Mouse (Mus musculus) adrenal gland, adult (tissue): ENCODE data around the gene Gm20388.

ENCODE experiments used
- DNase-seq, 2 experiments: peaks; one replicate each; pipeline ENCODE4 v3.0.0; 2022 to 2023; ENCODE audit warnings: low spot score in 1 of 2; ENCODE audit not compliant: inconsistent age in 2 of 2

Gm20388 gene

DNA sequence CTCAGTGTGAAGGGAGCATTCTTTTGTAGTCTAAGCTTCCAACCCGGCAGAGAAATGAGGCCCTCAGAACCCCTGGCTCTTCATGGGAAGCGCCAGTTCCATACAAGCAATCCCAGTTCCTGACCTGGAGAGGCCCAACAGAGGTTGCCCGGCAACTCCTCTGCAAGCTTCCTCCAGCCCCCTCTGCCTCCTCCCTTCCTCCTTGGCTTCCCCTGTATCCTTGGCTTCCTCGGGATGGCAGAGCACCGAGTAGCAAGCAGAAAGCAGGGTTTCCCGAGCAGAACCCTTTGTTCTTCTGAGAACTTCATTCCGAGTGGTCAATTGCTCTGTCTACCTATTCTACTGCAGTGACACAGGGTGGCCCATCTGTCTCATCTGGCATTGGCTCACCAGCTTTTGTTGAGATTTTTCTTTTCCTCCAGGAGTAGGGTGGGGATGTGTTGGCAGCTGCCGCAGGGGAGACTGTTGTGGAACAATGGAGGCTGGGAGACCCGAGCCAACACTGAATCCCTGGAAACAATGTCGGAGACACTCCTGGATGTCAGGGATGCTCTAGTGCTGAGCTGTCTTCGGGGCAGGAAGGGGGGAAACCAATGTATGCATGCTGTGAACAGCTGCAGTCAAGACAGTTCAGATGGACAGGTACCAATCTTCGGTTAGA is 2795.4 kb downstream of the Gm20388 start:
- DNase-seq = no peak

DNA sequence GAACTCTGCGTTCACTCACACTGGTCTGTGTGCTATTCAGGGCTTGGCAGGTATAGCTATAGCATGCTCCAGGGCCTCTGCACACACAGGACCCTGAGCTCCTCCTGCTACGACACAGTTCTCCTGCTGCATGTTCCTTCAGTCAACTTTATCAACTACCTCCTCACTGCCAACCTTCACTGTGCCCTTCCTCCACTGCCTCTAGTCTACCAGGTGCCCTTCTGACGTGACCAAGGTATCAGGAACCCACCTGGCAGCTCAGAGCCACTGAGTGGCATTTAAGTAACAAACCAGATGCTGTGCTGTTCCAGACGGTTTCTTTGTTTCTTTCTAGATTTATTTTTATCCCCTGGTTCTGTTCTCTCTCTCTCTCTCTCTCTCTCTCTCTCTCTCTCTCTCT is 2796.5 kb downstream of the Gm20388 start:
- no peak for DNase-seq

DNA sequence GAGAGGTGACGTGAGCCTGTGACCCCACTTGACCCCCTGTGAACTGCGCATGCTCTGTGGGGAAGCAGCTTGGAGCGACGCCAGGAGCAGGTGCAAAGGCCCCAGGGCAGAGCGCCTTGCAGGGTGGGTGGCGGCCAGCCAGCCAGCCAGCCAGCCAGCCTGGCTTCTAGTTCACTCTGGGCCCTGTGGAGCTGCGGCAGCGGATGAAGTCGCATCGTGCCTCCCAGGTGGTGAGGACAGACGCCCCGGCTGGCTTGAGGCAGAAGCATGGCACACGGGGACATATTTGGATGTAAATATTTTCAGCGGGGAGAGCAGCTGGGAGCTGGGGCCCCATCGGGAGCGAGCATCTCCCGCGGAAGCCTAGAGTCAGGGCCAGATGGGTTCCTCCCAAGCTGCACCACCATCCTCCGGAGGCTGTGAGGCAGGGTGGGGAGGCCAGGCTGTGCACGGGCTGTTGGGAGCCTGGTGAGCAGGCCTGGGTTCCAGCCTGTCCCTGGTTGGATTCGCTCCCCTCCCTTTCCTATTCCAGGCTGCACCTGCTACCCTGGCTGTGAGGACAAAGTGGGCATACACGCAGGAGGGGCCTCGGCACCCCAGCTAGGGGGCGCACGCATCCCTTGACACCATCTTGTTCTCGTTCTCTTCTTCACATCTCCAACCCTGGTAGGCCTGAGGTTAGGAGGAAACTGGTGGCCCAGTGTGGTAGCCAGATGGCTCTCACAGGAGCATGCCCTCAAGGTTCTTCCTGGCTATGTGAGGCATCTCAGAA is 2798.9 kb downstream of the Gm20388 start:
- no peak for DNase-seq

DNA sequence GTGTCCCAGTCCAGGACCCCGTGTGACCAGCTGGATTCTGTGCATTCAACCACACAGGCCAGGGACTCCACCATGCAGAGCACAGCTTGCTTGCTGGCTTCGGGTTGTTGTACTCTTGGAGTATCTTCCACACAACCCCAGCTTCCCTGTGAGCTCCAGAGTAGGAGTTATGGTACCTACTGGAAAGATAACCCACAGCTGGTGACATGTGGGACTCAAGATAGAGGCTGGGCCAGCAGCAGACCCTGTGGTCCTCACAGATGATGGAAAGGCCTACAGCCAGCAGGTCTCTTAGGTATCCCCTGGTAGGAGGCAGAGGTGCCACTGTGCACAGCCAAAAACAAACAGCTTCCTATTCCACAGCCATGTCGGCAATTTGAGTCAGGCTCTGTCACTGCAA is 2800.8 kb downstream of the Gm20388 start:
- no peak for DNase-seq

DNA sequence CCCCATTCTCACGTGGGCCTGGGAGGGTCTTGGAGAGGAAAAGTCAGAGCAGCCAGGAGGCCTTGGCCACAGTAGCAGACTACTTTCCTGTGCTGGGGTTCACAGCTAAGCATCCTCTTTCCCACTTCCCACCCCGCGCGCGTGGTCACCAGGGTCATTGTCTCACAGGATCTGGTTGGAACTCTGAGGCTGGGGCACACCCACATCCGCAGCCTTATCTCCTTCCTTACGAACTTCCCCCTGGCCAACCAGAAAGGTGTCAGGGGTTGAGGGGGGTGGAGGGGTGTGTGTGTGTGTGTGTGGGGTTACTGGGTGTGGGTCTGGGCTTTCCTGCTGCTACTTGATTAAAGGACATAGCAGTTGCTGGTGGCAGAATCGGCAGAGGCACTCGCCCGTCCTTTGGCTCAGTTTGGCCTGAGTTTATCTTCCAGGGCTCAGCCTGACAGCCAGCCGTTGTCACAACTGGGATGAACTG is 2801.3 kb downstream of the Gm20388 start:
- peak; percentile 65 to 73 for DNase-seq

DNA sequence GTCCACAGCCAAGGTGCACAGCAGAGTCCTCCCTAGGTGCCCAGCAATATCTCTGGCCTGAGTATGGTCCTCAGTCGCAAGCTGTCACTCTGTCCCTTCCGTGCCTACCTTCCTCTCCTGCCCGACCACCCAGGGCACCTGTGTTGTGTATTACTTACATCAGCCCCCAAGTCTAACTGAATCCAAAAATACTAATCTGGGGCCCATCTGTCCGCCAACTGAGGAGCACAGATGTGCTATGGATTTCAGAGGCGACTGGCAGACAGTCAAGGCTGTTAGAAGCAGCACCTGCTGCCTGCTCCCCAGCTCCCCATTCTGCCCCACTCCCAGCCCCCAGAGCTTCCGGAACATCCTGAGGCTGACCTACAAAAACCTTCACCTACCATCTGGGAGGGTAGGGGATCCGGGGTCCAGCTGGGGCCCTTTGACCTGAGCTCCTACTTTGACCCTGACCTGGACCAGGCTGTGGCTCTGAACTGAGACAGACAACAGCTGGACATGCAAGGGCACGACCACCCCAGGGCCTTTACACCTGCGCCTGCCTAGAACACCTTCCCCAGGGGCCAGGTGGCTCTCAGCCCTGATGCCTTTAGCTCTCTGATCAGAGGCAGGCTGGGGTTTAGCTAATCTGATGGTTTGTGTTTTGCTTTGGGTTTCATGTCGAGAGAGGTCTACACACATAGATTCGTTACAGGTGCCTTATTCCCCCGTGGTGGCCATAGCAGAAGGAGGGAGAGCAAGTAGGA is 2801.9 kb downstream of the Gm20388 start:
- no peak for DNase-seq

DNA sequence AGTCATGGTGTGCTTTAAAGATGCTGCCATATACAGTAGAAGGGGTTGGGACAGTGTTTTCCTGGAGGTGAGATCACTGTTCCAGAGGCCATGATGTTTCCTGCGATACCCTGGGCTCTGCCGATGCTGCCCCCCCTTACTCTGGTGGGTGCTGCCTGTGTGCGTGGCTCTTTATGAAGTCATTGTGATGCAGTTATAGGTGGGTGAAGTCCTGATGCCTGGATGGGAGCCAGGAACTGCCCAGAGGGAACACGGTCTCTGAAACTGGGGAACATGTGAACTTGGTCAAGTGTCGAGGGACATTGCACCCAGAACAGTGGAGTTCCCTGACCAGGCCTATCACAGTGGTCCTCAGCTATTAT is 2802.5 kb downstream of the Gm20388 start:
- DNase-seq = no peak

DNA sequence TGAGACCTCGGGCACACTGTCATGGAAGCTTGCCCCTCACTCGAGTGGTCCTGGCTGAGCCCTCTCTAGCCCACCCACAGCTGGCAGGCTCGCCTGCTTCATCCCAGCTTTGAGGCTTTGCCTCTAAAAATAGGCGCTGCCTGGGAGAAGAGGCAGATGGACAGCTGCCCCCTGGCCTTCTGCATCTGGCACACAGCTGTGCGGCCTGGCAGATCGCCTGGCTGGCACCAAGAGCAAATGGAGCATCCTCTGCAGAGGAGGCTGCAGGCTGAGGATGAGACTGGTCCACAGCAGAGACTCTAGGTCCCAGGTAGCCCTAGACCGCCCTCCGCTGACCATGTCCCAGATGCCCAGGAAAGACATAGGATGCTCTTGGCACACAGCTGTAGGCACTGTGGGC is 2805.9 kb downstream of the Gm20388 start:
- DNase-seq = no peak

DNA sequence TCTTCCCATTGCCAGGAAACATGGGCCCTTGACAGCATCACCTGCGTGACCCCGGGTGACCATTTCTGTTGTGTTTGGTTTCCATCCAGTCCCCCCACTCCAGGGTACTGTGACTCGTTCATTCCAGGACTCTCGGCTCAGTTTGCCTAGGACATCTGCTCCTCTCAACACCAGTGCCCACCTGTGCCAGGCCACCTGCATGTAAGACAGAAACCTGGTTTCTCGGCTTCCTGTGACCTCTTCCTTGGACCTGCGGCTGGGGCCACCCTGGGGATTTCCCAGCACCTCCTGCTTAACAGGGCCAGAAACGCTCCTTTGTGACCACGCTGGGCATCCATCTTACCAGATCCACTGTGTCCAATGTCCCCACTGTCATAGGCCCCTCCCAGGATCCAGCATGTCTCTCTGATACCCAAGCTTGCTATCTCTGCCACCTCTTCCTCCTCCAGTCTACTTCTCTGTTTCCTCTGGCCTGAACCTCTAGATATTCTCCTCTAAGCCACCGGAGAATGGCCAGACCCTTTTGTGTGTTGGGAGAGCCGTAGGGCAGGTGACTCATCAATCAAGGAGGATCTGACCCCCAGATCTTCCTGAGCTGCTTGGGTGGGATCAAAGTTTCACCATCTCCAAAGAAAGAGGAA is 2807.3 kb downstream of the Gm20388 start:
- DNase-seq = no peak

DNA sequence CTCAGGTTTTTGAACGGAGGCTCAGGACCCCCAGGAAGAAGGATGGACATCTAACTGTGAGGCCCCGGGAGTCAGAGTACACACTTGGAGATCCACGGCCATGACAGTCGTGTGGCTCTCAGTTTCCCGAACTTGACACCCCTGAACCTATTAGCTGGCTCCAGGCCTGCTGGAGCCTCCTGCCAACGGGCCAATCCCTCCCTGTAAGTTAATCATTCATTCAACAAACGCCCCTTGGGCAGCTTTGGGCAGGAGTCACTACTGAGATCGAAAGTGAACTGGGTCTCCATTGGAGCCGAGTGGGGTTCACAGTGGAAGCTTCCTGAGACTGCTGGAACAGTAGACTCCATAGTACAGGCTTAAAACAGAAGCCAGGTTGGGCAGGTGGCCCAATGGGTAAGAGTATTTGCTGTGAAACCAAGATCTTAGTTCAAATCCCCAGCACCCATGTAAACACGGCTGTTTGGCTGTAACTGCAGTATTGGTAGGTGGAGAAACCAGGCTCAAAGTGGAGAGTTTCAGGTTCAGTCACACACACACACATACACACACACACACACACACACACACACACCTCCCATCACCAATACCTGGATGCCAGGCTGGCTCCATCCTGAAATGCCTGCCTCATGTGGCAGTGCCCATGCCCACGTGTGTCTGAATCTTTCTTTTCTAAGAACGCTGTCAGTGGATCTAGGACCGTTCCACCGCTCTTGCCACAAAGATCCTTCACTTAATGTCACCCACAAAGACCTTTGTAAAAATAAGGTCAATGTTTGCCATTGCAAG is 2808.3 kb downstream of the Gm20388 start:
- DNase-seq = no peak

DNA sequence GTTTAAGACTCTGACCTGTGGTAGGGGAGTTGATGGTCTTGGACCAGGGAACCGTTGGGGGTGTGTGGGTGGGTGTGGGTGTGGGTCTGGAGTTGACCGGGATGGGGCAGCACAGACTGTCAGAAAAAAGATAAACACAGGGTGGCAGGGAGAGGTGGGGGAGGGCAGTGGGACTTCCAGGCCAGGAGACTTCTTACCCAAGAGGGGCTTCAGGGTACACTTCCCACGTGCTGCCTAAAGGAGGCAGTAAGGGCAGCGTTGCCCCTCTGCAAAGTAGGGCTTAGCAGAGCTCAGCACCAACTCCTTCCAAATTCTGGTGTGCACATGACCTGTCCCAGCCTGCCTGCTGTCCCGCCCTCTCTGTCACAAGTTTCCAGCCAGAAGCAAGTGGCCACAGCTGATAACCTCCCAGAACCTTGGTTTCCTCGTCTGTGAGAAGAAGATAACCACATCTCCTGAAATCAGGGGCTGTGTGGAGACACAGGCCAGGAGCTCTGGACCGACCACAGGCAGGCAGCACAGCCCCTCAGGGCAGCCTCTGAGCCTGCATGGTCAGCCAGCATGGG is 2808.9 kb downstream of the Gm20388 start:
- DNase-seq = peak; percentile 42 to 71

DNA sequence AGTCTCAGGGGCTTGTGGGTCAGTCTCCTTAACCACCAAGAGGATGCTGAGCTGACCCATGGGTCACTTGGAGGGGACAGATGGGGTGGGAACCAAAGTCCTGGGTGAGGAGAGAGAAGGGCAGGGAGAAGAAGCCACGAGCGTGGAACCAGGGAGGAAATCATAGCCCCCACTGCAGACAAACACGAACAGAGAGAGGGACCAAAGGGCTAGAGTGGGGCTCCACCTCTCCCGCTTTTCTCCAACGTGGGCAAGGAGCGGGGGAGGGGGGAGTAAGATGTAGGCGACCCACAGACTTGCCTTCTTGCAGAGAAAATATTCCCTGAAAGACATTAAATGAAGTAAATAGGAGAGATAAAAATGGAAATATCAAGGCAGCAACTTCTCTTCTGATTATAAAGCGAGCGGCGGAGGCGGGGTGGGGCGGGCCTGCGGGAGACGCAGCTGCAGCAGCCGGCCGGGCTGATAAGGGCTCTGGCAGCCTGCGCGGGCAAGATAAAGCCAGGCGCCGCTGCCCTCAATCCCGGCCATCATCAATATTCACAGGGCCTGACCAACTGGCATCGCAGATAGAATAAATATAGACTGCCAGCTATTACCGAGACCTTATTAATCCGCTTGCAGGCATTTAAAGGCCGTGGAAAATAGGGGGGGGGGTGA is 2809.6 kb downstream of the Gm20388 start:
- DNase-seq = peak; percentile 47 to 73

DNA sequence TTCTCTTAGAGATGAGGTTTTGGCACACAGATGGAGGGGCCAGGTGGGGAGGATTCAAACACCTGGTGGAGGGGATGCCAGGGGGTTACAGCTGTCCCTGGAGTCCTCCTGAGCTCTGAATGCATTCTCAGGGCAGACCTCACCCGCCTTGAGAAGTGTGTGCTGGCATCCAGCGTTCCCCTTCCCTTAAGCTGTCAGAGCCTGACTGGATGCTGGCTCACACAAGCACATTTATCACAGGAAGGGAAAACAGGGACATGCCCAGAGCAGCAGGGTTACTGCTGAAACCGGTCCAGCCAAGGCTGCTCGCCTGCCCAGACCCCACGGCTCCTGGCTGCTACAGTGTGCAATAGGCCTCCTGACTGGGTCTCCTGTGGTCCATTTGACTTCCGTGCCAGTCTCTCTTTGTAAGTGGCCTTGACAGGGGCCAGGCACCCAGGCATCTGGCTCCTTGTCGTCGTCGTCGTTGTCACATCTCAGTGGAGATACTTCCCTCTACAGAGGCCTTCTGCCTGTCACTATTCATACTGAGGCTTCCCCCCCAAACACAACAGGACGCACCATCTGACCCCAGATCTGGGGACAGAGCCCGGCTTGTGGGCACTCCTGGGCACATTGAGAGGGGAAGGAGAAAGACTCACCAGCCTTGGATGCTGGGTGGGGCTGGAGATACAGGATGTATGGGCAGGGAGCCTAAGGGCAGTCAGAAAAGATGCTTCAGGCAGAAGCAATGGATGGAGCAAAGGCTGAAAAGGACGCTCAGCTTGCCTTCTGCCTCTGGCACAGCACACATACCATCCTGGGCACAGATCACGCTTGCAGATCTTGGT is 2810.4 kb downstream of the Gm20388 start:
- peak in 1 of 2 experiments; percentile 54 for DNase-seq

DNA sequence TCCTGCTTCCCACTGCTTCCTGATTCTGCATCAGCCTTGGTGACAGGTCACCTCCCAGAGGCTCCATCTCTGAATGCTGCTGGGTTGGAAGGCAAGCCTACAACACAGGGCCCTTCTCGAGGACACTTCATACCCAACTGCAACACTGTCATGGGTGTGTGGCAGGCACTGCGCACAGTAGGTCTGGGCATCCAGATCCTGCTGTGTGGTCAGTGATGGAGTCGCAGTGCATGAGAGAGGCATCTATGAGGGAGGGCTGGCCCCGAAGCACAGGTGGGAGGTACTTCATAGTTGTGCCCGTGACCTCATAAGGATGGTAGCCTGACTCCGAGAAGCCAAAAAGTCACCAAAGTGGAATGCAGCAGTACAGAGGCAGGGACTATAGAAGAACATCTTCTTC is 2814.5 kb downstream of the Gm20388 start:
- peak in 1 of 2 experiments; percentile 13 for DNase-seq

DNA sequence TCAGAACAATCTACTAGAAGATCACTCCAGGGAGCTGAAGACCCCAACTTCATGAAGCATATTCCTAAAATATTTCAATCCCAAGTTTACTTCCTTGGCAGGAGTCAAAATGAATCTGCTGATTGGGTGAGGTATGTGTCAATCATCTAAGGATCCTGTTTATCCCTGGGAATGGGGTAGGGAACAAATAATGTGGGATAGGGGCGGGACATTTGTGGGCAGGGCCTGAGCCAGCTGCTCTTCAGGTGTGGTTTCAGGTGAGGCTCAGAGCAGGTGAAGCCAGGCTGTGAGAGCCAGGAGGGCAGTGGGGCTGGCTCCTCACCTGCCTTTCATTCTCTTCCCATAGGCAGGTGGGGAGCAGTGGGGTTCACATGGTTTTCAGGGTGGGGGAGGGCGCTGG is 2816.1 kb downstream of the Gm20388 start:
- DNase-seq = no peak

DNA sequence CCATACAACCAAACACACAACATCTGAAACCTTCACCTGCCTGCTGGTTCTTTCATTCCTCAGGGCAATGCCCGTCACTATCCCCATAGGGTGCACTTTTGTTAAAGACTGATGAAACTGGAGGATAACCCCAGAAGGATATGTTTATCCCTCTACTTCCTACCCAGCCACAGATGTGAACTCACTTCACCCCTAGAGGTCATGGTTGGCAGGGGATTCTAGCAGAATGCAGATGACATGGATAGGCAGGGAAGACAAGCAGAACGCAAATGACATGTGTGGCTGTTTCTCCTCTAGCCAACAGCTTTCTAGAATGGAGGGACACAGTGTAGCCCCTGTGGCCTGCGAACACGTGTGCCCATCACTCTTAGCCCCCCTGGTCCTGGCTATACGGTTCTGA is 2816.8 kb downstream of the Gm20388 start:
- peak in 1 of 2 experiments; percentile 13 for DNase-seq

DNA sequence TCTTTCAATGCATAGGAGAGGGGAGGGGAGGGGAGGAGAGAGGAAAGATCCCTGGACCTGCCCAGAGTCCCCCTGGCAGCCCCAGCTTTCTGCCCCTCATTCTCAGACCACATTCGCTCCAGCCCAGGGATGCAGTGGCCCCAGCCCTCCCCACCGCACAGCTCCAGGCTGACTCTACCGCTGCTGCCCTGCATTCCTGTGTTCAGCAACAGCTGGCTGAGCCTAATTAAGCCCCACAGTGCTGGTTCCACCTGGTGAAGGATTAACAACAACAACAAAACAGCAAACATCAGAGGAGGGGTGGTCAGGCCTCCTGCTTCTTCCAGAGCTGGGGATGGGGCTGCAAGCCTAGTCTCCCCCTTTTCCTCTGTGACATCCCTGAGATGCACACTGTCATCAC is 2818.0 kb downstream of the Gm20388 start:
- no peak for DNase-seq

DNA sequence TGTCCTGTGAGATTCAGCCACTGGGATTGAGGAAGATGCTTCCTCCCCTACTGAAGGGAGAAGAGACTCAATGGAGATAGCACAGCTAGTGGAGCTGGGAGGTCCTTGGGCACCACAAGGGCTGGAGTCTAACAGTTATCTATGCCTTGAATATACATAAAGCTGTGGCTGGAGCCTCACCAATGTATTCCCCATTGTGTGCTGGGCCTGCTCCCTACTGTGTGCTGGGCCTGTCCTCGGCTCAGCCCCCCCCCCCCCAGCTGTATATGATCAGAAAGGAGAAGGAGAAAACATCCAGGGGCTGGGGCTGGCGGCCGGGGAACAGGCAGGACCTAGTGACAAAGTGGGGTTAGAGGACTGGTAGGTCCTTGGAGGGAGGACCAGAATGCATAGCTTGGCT is 2824.5 kb downstream of the Gm20388 start:
- no peak for DNase-seq
